Mouse (Mus musculus) MN1 (cell line): ENCODE data around the gene Hmcn2.

ENCODE experiments used
- DNase-seq: peaks from one replicate; pipeline ENCODE4 v3.0.0-alpha.2; 2016; ENCODE audit warnings: low spot score

The Hmcn2 gene

DNA sequence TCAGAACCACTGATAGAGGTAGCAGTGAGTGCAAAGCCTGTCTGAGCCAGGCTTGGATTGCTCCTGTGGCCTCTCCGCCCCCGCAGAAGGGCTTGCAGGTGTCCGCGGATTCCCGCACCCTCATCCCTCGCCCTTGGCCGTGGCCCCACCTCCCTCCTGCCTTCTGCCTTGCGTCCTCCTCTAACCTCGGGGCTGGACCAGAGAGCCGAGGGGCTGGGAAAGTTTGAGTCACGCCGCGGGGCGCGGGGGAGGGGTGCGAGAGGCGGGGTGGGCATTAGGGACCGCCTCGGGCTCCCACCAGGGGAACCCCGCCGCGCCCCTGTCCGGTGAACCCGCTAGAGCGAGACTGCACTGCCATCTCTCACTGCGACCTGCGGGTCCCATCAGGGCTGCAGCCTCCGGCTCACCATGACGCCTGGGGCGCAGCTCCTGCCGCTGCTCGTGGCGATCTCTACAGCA is at the start of gene Hmcn2:
Gene Hmcn2, plus strand, starts transcription at position 409 of the 459 bp plus-strand sequence.
- no peak for DNase-seq

DNA sequence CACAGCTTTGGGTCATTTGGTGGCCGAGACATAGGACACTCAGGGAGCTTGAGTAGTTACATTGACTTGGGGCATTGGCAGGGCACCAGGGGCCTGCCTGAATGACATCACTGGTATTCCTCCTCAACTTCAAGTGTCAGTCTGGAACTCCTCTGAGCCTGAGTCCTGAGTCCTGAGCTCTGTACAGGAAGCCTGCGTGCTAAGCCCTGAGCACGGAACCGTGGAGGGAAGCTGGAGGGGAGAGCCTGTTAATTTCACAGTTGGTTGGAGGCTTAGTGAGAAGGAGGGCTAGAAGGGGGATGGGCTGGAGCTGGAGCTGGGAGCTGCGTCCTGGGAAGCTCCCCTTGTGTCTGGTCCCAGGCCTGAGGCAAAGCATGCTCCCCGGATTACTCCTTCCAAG is 46.8 kb upstream of the Hmcn2 start:
- DNase-seq, result no peak

DNA sequence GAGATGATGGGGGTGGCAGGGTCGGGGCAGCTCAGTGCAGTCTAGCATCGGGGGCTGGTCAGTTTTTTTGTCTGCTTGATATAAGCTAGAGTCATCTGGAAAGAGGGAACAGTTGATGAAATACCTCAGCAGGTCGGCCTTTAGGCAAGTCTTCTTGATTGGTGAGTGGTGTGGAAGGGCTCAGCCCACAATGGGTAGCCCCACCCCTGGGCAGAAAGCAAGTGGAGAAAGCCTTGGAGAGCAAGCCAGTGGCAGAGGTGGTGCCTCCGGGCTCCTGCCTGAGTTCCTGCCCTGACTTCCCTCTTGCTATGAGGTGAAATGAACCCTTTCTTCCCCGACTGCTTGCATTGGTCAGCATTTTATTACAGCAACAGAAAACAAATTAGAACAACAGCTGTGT is 45.6 kb upstream of the Hmcn2 start:
- no peak for DNase-seq

DNA sequence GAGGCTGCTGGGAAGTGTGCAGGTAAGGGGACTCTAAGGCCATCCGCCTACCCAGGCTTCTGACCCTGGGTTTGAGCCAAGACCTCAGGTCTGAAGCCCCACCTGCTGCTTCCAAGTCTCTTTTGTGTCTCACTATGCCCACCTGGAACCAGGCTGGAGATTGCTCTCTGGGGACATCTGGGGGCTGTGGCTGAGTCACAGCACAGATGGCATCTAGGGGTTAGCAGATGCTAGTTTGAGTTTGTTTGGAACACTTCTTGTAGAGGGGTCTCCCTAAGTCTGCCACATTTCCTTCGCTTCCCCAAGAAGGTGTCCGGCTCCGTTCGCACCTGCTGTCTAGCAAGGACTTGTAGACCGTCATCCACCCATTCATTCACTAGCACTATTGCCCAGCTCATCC is 45.0 kb upstream of the Hmcn2 start:
- DNase-seq, result no peak

DNA sequence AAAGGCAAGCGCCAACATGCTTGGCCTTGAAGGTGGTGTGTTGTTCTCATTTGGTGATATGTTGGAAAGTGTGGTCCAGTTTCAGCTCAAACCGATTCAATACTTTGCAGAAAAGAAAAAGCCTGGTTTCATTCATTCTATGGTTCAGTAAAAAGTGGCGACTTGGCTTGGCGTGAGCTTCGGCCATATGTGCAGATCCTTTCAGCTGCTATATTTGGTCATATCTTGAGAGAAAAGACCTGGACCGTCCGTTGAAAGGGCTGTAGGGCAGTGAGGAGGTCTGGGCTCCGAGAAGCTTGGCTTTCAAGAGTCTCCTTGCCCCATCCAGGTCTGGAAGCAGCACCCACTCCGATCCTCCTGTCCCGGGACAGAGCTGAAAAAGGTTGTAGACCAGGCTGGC is 44.4 kb upstream of the Hmcn2 start:
- no peak for DNase-seq

DNA sequence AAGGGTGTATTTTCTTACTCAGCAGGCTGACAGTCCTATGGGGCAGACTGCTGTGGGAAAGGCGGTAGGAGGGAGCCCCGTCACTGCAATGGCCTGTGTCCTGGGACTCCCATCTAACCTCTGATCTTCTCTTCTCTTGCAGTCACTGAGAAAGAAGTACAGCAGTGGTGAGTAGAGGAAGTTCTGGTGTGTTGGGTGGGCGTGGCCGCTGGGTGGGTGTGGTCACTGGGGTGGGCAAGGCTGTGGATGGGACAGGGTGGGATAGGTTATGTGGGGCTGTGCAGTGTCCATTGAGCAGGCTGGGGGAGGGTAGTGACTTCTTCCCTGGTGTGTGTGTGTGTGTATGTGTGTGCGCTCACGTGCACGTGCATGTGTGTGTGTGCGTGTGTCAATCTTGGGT is 43.7 kb upstream of the Hmcn2 start:
- DNase-seq, result no peak

DNA sequence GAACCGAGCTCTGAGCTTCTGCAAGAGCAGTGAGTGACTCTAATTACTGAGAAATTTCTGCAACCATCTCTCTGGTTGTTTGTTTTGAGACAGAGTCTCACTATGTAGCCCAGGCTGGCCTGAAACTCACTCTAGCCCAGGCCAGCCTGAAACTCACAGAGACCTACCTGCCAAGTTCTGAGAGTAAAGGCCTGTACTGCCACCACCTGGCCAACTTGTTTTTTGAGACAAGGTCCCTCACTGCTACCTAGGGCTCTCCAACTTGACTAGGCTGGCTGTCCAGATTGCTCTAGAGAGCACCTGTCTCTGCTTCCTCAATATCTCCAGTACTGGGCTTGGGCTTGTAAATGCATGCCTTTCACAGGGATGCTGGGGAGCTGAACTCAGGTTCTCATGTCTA is 43.1 kb upstream of the Hmcn2 start:
- DNase-seq, result no peak

- no peak for DNase-seq
Measured at GRCm38 (mm10) chr2:31274993-31275392, 39.2 kb upstream of the Hmcn2 start.

- DNase-seq, result no peak
Measured at GRCm38 (mm10) chr2:31277810-31278209, 36.4 kb upstream of the Hmcn2 start.

DNA sequence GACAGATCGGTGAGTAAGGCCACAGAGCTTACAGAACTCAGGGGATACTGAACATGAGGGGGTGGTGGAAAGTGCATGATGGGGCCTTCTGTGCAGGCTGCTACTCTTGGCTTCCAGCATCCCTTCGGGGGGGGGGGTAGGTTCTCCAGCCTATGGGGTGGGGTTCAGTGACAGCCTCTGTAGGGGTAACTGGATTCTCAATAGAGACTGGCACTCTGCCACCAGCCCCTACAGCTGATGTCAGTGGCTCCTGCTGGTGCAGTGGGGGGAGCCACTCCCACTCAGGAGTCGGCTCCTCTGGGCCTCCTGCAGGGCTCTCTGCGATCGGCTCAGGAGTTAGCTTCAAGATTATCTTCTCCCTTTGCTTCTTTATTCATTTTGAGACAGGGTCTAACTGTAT is 35.7 kb upstream of the Hmcn2 start:
- no peak for DNase-seq

DNA sequence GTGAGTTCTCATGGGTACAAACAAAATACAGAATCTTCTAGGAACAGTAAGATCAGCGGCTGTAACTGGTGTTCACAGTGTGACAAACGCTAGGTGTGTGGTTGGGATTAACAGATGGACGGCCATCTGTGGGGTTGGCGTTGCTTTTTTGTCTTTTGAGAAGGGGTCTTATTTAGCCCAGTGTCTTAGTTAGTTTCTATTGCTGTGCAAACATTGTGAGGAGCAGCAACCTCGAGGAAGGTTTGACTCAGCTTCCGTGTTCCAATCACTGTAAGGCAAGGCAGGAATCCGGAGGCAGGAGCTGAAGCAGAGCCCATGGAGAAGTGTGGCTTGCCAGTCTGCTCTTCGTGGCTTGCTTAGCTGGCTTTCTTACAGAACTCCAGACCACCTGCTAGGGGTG is 33.1 kb upstream of the Hmcn2 start:
- DNase-seq, result no peak

DNA sequence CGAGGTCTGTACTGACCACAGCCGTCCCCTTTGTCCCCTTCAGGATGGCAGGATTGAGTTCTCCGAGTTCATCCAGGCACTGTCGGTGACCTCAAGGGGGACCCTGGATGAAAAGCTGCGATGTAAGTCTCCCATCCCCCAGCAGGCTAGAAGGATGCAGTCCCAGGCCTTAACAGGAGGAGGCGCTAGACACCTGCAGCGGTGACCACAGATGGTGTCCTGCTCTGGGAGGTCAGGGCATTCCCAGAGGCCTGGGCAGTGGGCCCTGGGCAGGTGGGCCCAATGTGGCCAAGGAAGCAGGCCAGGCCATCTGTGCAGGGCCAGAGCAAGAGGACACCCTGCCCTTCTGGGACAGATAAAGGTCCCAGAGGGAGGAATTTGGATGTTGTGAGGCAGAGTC is 31.9 kb upstream of the Hmcn2 start:
- DNase-seq, result no peak

- no peak for DNase-seq
Measured at GRCm38 (mm10) chr2:31282880-31283279, 31.3 kb upstream of the Hmcn2 start.

- DNase-seq, result no peak
Measured at GRCm38 (mm10) chr2:31284531-31284930, 29.7 kb upstream of the Hmcn2 start.

DNA sequence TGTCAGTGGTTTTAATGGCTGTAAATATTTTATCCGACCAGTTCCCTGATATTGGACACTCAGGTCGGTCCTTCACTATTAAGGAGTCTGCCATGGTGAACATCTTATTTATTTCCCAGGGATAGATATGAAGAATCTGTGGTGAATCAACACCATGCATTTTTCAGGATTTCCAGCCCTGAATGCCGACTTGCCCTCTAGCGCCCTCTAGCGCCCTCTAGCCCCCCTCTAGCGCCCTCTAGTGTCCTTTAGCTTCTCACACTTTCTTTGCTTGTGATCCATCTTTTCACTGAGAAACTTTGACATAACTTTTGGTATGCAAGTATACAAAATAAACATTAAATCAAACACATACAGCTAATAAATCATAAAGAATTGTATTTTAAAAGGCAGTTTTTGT is 22.8 kb upstream of the Hmcn2 start:
- peak; percentile 57 for DNase-seq

DNA sequence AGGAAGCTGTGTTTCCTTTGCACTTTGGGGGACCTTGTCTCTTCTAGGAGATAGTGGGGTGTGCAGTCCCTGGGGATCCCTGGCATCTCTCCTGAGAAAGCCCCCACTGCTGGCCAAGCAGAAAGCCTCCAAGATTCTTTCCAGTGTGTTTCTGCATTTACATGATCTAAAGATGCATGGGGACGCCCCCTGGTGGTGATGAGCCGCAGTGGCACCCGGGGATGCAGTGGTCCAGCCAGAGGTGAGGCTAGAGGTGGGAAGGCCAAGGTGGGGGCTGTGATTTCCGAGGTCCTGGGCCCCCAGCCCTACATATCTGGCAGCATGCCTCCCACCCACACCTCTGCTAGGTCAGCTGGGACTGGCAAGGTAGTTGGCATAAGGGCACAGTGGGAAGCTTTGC is 19.2 kb upstream of the Hmcn2 start:
- DNase-seq, result peak; percentile 63

DNA sequence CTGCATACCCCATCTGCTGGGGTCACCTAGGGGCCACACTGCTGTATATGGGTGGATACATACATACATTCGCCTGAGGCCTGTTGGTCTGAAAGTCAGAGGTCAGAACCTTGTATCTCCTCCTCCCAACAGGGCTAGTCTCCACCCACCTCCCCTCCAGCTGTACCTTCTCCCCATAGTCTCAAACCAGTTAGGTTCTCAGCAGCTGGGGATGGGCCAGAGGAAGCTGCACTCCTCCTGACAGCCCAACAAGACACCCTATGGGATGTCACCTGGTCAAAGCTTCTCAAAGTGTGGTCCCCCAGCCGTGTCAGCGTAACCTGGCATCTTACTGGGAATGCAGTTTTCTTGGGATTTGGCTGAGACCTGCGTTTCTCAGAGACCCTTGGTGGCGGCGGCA is 17.8 kb upstream of the Hmcn2 start:
- no peak for DNase-seq

DNA sequence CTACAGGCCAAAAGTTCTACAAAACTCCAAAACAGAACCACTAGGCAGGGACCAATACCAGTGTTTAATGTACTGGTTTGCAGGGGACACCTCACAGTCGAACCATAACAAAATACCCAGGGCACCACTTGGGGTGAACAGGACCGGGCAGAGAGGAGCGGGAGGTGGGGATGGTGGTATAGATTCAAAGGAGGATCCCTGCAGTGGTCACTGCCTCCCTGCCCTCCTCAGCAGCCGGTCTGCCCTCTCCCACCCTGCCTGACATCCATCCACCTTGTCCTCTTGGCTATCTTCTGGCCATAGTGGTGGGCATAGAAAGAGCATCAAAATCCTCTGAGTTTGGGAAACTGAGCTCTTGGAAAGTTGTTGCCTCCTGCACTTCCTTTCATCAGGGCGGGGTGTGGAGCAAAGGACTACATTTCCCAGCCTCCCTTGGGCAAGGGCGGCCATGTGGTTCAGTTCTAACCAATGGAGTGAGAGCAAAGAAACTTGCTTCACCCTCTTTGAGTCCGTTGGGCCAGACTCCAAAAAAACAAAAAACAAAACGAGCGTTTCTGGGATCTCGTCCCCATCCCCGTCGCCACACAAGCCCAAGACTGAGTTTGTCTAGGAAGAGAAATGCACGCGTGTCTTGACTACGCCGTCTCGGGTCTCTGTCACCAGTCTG is 16.5 kb upstream of the Hmcn2 start:
- DNase-seq, result peak; percentile 74

GRCm38 (mm10) chr2:31298814-31299213 is 15.4 kb upstream of the Hmcn2 start:
- DNase-seq, result peak; percentile 41

DNA sequence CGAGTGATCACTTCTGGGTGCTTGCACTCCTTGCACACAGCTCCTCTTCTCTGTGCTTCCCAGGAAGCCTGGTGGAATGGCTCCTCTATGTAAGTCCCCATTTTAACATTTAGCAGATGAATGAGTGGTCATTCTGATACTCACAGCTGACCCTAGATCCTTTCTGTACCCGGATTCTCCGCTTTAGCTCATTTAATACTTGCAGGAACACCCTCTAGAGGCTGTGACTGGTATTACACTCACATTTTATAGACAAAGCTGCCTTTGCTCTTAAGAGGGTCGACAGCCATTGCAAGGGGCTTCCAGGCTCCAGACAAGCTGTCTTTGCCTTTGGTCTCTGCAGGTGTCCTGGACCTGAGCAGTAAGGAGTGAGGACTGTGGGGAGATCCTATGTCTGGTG is 14.9 kb upstream of the Hmcn2 start:
- peak; percentile 82 for DNase-seq

DNA sequence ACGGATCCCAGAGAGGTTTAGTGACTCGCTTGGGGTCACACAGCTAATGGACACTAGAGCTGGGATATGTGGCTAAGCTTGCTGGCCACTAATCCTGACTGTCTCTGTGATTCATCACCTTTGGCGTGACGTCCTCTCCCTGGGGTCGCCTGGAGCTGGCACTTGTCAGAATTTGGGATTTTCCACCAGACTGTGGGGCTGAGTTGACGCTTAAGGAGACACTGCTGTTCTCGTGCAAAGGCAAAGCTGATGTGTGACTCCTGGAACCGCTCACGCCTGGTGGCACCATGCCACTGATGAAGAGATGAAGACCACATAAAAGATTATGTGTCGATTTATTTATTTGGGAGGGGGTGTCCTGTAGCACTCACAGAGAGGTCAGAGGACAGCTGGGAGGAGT is 14.2 kb upstream of the Hmcn2 start:
- peak; percentile 55 for DNase-seq

DNA sequence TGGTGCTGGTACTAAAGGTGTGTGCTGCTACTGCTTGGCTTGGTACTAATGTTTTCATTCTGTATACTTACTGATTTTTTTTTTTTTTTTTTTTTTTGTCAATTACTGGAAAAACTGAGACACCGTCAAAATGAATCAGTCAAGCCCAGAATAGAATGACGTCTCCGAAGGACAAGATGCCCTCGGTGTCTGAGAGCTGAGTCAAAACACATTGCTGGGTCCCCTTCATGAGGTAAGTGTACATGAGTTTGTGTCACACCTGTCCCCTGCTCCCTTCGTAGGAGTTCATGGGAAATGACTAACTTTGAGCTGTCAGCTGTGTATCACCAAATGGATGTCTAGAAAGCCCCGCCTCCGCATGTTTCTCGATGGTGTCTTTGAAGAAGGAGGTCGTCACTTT is 11.0 kb upstream of the Hmcn2 start:
- no peak for DNase-seq

GRCm38 (mm10) chr2:31304191-31304590 is 10.0 kb upstream of the Hmcn2 start:
- DNase-seq, result no peak

GRCm38 (mm10) chr2:31304801-31305665 is 9.2 kb upstream of the Hmcn2 start:
- DNase-seq, result peak; percentile 96
